Mouse (Mus musculus) megakaryocyte, embryonic 14.5 days (primary cell): Measurements from ENCODE around the gene Rsu1.

Experiments
- FLI1 ChIP-seq: IDR thresholded peaks from 2 replicates; pipeline ENCODE4 v1.6.1; 2012; ENCODE audit warnings: low read length, inconsistent platforms, mixed read lengths
- GATA1 ChIP-seq: IDR thresholded peaks from 3 replicates; pipeline ENCODE4 v1.6.1; 2012; ENCODE audit warnings: mixed read lengths, low read length, inconsistent platforms, borderline replicate concordance

DNA sequence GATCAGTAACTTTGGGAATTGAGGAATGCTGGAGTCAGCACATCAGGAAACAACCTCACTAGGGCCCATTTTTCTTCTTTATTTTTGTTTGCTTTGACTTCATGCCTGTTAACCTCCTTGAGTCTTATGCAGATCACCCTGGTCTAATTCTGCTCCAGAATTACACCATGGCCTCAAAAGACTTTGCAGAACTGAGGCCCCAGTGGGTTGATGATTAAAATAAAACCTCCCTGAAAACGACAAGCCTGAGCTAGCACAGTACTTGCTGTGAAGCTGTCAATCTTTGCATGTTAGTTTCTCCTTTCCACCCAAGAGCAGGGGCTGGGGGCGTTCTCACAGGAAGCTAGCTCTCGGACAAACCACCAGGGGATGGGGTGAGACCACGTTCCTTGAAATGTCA, 164.7 kb downstream of the Rsu1 start:
- TF ChIP-seq FLI1 (no peak), GATA1 (no peak)
